Mouse (Mus musculus): ENCODE data around the gene Sult6b1.

The Sult6b1 gene

DNA sequence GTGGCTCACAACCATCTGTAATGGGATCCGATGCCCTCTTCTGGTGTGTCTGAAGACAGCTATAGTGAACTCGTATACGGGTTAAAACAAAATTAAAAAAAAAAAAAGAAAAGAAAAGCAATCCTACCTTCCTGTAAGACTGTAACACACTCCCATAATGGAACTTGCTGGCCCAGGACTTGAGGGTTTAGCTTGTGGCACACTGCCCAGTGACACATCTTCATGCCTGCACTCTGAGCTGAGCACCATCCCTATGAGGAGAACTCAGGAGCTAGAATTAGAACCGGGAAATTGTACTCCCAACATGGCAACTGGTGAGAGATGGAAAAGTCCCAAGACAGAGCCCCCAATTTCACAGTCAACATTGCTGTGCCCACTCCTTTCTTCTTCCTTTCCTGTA, 23.5 kb downstream of the Sult6b1 start:
- DNase-seq (ENCODE audit: low spot score) = no peak

DNA sequence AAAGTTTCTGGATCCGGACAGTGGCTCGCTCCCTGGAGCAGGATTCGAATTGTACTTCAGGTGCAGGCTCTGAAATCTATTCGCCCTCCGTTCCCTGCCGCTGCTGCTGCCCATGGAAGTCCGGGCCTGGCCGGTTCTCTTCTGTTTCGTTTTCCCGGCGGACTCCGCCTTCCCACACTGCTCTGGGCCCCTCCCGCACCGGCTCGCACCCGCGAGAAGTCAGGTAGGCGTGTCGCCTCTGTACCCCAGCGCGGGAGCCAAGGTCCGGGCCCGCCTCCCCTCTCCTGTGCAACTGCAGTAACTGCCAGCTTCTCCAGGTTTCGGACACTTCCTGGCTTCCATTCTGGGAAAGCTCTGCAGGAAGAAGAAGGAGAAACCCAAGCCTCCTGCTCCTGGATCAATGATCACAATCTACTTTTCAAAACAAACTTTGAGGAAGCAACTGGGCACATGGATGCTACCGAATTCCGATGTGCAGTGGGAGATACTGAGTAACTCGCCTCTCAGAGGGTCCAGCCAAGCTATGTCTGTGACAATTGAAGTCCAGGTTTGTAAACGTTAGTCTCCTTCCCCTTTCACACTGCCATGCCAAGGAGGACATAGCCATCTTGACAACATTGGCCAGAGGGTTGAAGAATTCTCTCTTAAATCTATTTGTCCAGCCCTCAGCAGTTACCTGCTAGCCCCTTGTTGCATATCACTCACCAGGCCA, 24.2 kb downstream of the Sult6b1 start, which contains the start of gene Eif2ak2:
TSS of gene Eif2ak2 (minus strand) at position 173 of the 712 bp plus-strand sequence.
- DNase-seq (ENCODE audit: low spot score) = peak; percentile 71

DNA sequence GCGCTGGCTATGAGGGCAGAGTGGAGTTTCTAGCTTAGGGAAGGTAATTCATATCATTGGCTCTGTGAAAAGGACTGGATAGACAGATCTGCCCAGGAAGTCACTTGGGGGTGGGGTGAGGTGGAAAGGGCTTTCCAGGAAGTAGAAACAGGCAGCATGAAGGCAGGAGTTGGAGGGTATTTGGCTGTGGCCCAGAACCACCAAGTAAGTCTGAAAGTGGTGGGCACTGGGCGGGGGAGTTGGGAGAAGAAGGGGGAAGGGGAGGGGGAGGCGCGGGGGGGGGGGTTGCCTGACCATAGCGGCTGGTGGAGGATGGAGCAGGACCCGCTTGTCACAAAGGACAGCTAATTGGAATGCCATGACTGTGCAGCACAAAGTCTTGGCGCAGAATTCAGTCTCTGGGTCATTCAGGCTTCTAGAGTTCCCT, 24.9 kb downstream of the Sult6b1 start:
- DNase-seq (ENCODE audit: low spot score) = no peak

GRCm38 (mm10) chr17:78873886-78874285, 32.9 kb downstream of the Sult6b1 start:
- no peak for DNase-seq (ENCODE audit: low spot score)

GRCm38 (mm10) chr17:78856243-78856642, 50.5 kb downstream of the Sult6b1 start:
- DNase-seq (ENCODE audit: low spot score) = no peak

DNA sequence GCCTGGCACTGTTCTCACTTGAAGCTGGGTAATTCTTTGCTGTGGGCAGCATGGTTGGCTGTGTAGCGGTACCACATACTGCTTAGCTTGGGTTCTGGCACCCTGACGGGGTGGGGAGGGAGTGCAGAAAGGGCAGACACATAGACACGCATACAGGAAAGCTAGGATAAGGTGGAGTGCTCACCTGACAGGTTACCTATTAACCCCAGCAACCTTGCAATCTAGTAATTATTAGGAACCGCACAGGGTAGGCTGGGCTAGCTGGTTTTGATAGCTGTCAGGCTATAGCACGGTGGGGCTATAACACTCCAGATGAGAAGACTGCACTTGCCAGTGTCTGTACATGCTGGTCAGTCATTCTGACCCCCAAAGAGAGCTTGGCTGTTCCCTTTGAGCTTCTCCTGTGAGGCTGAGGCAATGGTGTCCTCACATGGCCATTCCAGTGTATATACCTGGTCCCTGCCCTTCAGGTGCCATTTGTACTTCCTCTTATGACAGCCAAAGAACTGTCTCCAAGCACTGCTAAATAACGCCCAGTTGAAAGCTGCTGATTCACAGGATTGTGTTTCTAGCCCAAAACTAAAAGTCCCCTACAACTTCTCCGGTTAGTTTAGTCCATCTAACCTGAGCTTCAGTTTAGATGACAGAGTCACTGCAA, 64.4 kb downstream of the Sult6b1 start:
- no peak for DNase-seq (ENCODE audit: low spot score)

GRCm38 (mm10) chr17:78836056-78836455, 70.7 kb downstream of the Sult6b1 start:
- no peak for DNase-seq (ENCODE audit: low spot score)

DNA sequence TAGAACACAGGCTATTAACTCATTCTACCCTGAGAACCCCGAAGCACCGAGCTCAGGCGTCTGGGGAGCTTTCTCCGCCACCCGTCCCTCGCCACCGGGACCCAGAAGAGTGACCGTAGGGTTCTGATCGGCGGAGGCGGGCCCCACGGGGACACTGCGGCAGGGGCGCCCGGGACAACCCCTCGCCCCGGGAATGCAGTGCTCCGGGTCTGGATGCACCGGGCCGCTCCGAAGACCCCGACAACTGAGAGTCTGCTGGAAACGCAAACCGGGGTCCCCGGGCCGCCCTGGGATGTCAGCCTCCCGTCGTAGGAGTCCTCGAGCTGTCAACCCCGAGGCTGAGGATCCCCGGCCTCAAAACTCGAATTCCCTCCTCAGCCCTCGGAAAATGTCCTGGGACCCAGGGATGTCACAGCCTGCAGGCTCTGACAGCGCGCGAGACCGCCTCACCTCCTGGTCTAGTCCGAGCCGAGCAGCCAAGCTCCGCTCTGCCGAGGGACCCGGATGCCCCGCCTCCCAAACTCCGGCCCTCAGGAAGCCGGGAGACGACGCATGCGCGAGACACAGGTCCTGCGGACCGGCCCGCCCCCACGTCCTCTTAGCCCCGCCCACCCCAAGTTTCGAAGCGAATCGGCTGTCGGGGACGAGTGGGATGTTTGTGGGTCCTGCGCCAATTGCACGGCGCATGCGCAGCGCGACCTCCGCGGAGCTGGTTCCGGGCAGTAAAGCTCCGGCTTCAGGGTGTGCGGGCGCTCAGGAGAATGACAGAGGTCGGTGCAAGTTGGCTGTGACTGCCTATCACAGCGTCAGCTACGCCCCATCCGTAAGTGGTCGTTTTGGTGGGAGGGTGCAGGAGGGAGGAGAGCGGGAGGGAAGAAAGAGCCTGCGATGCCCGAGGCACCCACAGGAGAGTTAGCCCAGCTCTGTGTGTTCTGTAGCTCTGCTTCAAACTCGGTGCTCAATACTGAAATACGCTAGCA, 71.6 kb downstream of the Sult6b1 start, which contains the start of the genes Heatr5b and Gpatch11:
TSS of gene Heatr5b (minus strand) at position 509 of the 980 bp plus-strand sequence.
TSS of gene Gpatch11 (plus strand) at position 712 of the 980 bp plus-strand sequence.
- peak; percentile 97 for DNase-seq (ENCODE audit: low spot score)

All from ovary, postnatal 10 days (tissue).